Mouse (Mus musculus) MEL (cell line): Measurements from ENCODE around the gene Hcn2. TPM values are rescaled to one million over a fixed set of nuclear protein-coding genes. Genes with fewer than 3 reads are reported as not detected.

Source experiments
- DNase-seq: peaks from one replicate; pipeline ENCODE4 v3.0.0; 2011; ENCODE audit warnings: low read depth, low spot score
- H3K27ac ChIP-seq: 2 replicates; pipeline ENCODE4 v1.5.1; 2012; ENCODE audit warnings: low read depth, mild to moderate bottlenecking, control low read depth, low read length, moderate library complexity; ENCODE audit not compliant: control insufficient read depth
- H3K27me3 ChIP-seq, 2 experiments: fragments of 150-350 bp in 1 of 2; sonication (generic) in 1 of 2; 2 replicates each; pipeline ENCODE4 v1.6.1; 2012; ENCODE audit warnings: low read length in 2 of 2, mild to moderate bottlenecking in 2 of 2, improper control_type of control experiment in 1 of 2, moderate library complexity in 1 of 2; ENCODE audit not compliant: insufficient read depth in 2 of 2, control insufficient read depth in 1 of 2
- H3K36me3 ChIP-seq, 2 experiments: 2 replicates each; pipeline ENCODE4 v1.6.1; 2012 to 2014; ENCODE audit warnings: low read length in 2 of 2, improper control_type of control experiment in 1 of 2, inconsistent platforms in 1 of 2, mild to moderate bottlenecking in 1 of 2; ENCODE audit not compliant: insufficient read depth in 2 of 2, control insufficient read depth in 1 of 2
- H3K4me1 ChIP-seq, 2 experiments: fragments of 150-350 bp in 1 of 2; sonication (generic) in 1 of 2; 2 replicates each; pipeline ENCODE4 v1.6.1; 2012; ENCODE audit warnings: low read length in 2 of 2, improper control_type of control experiment in 1 of 2, mild to moderate bottlenecking in 1 of 2; ENCODE audit not compliant: insufficient read depth in 2 of 2, control insufficient read depth in 1 of 2
- H3K4me3 ChIP-seq, 2 experiments: fragments of 150-350 bp in 1 of 2; sonication (generic) in 1 of 2; 2 replicates each; pipeline ENCODE4 v1.5.1; 2012; ENCODE audit warnings: low read depth in 2 of 2, low read length in 2 of 2, mild to moderate bottlenecking in 2 of 2, moderate library complexity in 2 of 2, control low read depth in 1 of 2, improper control_type of control experiment in 1 of 2; ENCODE audit not compliant: control insufficient read depth in 1 of 2, insufficient read depth in 1 of 2
- H3K79me2 ChIP-seq: 2 replicates; pipeline ENCODE4 v1.6.1; 2012; ENCODE audit warnings: mild to moderate bottlenecking, low read length, moderate library complexity; ENCODE audit not compliant: control insufficient read depth, poor library complexity, insufficient read depth
- H3K9ac ChIP-seq: 2 replicates; pipeline ENCODE4 v1.6.1; 2012; ENCODE audit warnings: low read depth, mild to moderate bottlenecking, control low read depth, low read length, moderate library complexity; ENCODE audit not compliant: control insufficient read depth, poor library complexity, severe bottlenecking
- H3K9me3 ChIP-seq: fragments of 150-350 bp; sonication (generic); replicated peaks from 2 replicates; pipeline ENCODE4 v1.6.1; 2012; ENCODE audit warnings: mild to moderate bottlenecking, low read length, improper control_type of control experiment, moderate library complexity; ENCODE audit not compliant: insufficient read depth
- BHLHE40 ChIP-seq: IDR thresholded peaks from 2 replicates; pipeline ENCODE4 v1.6.1; 2012; ENCODE audit warnings: low read depth, mild to moderate bottlenecking, inconsistent platforms, low read length, improper control_type of control experiment, borderline replicate concordance
- CHD1 ChIP-seq: IDR thresholded peaks from 2 replicates; pipeline ENCODE4 v1.6.1; 2012; ENCODE audit warnings: low read depth, mild to moderate bottlenecking, inconsistent platforms, low read length, improper control_type of control experiment
- CHD2 ChIP-seq: IDR thresholded peaks from 2 replicates; pipeline ENCODE4 v1.6.1; 2011; ENCODE audit warnings: low read length, improper control_type of control experiment
- CTCF ChIP-seq, 3 experiments: IDR thresholded peaks in 2 of 3; conservative IDR thresholded peaks in 1 of 3; 2 replicates each; pipeline ENCODE4 v1.5.1; 2011 to 2012; ENCODE audit warnings: low read length in 3 of 3, low read depth in 2 of 3, mild to moderate bottlenecking in 2 of 3, improper control_type of control experiment in 1 of 3, inconsistent platforms in 1 of 3, mixed read lengths in 1 of 3, moderate library complexity in 1 of 3; ENCODE audit not compliant: control insufficient read depth in 1 of 3, insufficient read depth in 1 of 3, poor library complexity in 1 of 3, severe bottlenecking in 1 of 3
- E2F4 ChIP-seq: IDR thresholded peaks from 2 replicates; pipeline ENCODE4 v1.6.1; 2011; ENCODE audit warnings: low read depth, low read length, improper control_type of control experiment, borderline replicate concordance
- ELF1 ChIP-seq: IDR thresholded peaks from 2 replicates; pipeline ENCODE4 v1.6.1; 2014; ENCODE audit warnings: low read depth, mild to moderate bottlenecking, inconsistent platforms, low read length, improper control_type of control experiment, moderate library complexity
- EP300 ChIP-seq, 2 experiments: IDR thresholded peaks; 2 replicates each; pipeline ENCODE4 v1.6.1; 2011; ENCODE audit warnings: improper control_type of control experiment in 2 of 2, low read length in 2 of 2, low read depth in 1 of 2, mild to moderate bottlenecking in 1 of 2
- ETS1 ChIP-seq: IDR thresholded peaks from 2 replicates; pipeline ENCODE4 v1.6.1; 2012; ENCODE audit warnings: low read depth, mild to moderate bottlenecking, inconsistent platforms, low read length, improper control_type of control experiment, moderate library complexity
- GABPA ChIP-seq: IDR thresholded peaks from 2 replicates; pipeline ENCODE4 v1.6.1; 2012; ENCODE audit warnings: low read depth, mild to moderate bottlenecking, inconsistent platforms, low read length, improper control_type of control experiment, moderate library complexity
- GATA1 ChIP-seq: IDR thresholded peaks from 2 replicates; pipeline ENCODE4 v1.6.1; 2011; ENCODE audit warnings: low read depth, low read length, improper control_type of control experiment
- KAT2A ChIP-seq: conservative IDR thresholded peaks from 2 replicates; pipeline ENCODE4 v1.6.1; 2012; ENCODE audit warnings: low read depth, low read length, improper control_type of control experiment, inconsistent platforms
- MAFK ChIP-seq: IDR thresholded peaks from 2 replicates; pipeline ENCODE4 v1.6.1; 2011; ENCODE audit warnings: low read depth, mild to moderate bottlenecking, low read length, improper control_type of control experiment, borderline replicate concordance
- MAX ChIP-seq: IDR thresholded peaks from 2 replicates; pipeline ENCODE4 v1.6.1; 2011; ENCODE audit warnings: low read length, improper control_type of control experiment
- MAZ ChIP-seq: IDR thresholded peaks from 2 replicates; pipeline ENCODE4 v1.6.1; 2012; ENCODE audit warnings: low read depth, mild to moderate bottlenecking, inconsistent platforms, low read length, improper control_type of control experiment
- MEF2A ChIP-seq: IDR thresholded peaks from 2 replicates; pipeline ENCODE4 v1.6.1; 2014; ENCODE audit warnings: low read depth, mild to moderate bottlenecking, inconsistent platforms, low read length, improper control_type of control experiment; ENCODE audit not compliant: poor library complexity, insufficient replicate concordance, severe bottlenecking; ENCODE audit errors: extremely low read depth
- MYB ChIP-seq: IDR thresholded peaks from 2 replicates; pipeline ENCODE4 v1.6.1; 2011; ENCODE audit warnings: mild to moderate bottlenecking, low read depth, low read length, improper control_type of control experiment
- MYC ChIP-seq: IDR thresholded peaks from 2 replicates; pipeline ENCODE4 v1.6.1; 2011; ENCODE audit warnings: low read depth, mild to moderate bottlenecking, low read length, improper control_type of control experiment, moderate library complexity
- NELFE ChIP-seq: IDR thresholded peaks from 2 replicates; pipeline ENCODE4 v1.6.1; 2011; ENCODE audit warnings: low read depth, low read length, improper control_type of control experiment
- NRF1 ChIP-seq: IDR thresholded peaks from 2 replicates; pipeline ENCODE4 v1.6.1; 2014; ENCODE audit warnings: low read depth, mild to moderate bottlenecking, inconsistent platforms, low read length, improper control_type of control experiment, moderate library complexity; ENCODE audit not compliant: poor library complexity, insufficient read depth, severe bottlenecking
- POLR2AphosphoS2 ChIP-seq: IDR thresholded peaks from 2 replicates; pipeline ENCODE4 v1.6.1; 2011; ENCODE audit warnings: low read length, improper control_type of control experiment
- POLR2AphosphoS5 ChIP-seq: IDR thresholded peaks from 2 replicates; pipeline ENCODE4 v1.6.1; 2012; ENCODE audit warnings: low read depth, borderline replicate concordance, mild to moderate bottlenecking, inconsistent platforms, low read length, moderate library complexity, mixed read lengths
- RAD21 ChIP-seq: IDR thresholded peaks from 2 replicates; pipeline ENCODE4 v1.6.1; 2011; ENCODE audit warnings: mild to moderate bottlenecking, low read depth, low read length, improper control_type of control experiment
- RCOR1 ChIP-seq: IDR thresholded peaks from 2 replicates; pipeline ENCODE4 v1.6.1; 2012; ENCODE audit warnings: low read depth, mild to moderate bottlenecking, inconsistent platforms, low read length, improper control_type of control experiment
- SIN3A ChIP-seq: IDR thresholded peaks from 2 replicates; pipeline ENCODE4 v1.6.1; 2012; ENCODE audit warnings: low read length, improper control_type of control experiment, inconsistent platforms
- SMC3 ChIP-seq: IDR thresholded peaks from 2 replicates; pipeline ENCODE4 v1.6.1; 2011; ENCODE audit warnings: low read depth, low read length, improper control_type of control experiment
- TAL1 ChIP-seq: IDR thresholded peaks from 2 replicates; pipeline ENCODE4 v1.6.1; 2012; ENCODE audit warnings: mild to moderate bottlenecking, inconsistent platforms, low read length, moderate library complexity, mixed read lengths
- TBP ChIP-seq: IDR thresholded peaks from 2 replicates; pipeline ENCODE4 v1.8.0; 2011; ENCODE audit warnings: low read depth, low read length, improper control_type of control experiment
- TCF12 ChIP-seq: IDR thresholded peaks from 2 replicates; pipeline ENCODE4 v1.6.1; 2014; ENCODE audit warnings: low read depth, mild to moderate bottlenecking, inconsistent platforms, low read length, improper control_type of control experiment, moderate library complexity
- UBTF ChIP-seq: IDR thresholded peaks from 2 replicates; pipeline ENCODE4 v1.6.1; 2012; ENCODE audit warnings: low read depth, mild to moderate bottlenecking, inconsistent platforms, low read length, improper control_type of control experiment, moderate library complexity, borderline replicate concordance; ENCODE audit not compliant: insufficient read depth
- USF1 ChIP-seq: IDR thresholded peaks from 2 replicates; pipeline ENCODE4 v1.6.1; 2014; ENCODE audit warnings: low read depth, mild to moderate bottlenecking, inconsistent platforms, low read length, improper control_type of control experiment, moderate library complexity
- USF2 ChIP-seq, 2 experiments: IDR thresholded peaks; 2 replicates each; pipeline ENCODE4 v1.6.1; 2011 to 2012; ENCODE audit warnings: improper control_type of control experiment in 2 of 2, low read length in 2 of 2, borderline replicate concordance in 1 of 2, inconsistent platforms in 1 of 2, low read depth in 1 of 2, mild to moderate bottlenecking in 1 of 2; ENCODE audit not compliant: insufficient read depth in 1 of 2
- ZC3H11A ChIP-seq: IDR thresholded peaks from 2 replicates; pipeline ENCODE4 v1.6.1; 2012; ENCODE audit warnings: low read depth, mild to moderate bottlenecking, inconsistent platforms, low read length, improper control_type of control experiment
- ZKSCAN1 ChIP-seq: IDR thresholded peaks from 2 replicates; pipeline ENCODE4 v1.6.1; 2012; ENCODE audit warnings: low read depth, mild to moderate bottlenecking, inconsistent platforms, low read length, improper control_type of control experiment, moderate library complexity
- ZMIZ1 ChIP-seq: IDR thresholded peaks from 2 replicates; pipeline ENCODE4 v1.6.1; 2012; ENCODE audit warnings: low read depth, mild to moderate bottlenecking, inconsistent platforms, low read length, improper control_type of control experiment, moderate library complexity
- ZNF384 ChIP-seq: IDR thresholded peaks from 2 replicates; pipeline ENCODE4 v1.6.1; 2012; ENCODE audit warnings: low read depth, mild to moderate bottlenecking, inconsistent platforms, low read length, improper control_type of control experiment
- polyA plus RNA-seq, 2 experiments: library from polyadenylated mRNA; stranded (reverse) in 1 of 2; unstranded in 1 of 2; fragments of >175 nt in 1 of 2; fragments of >200 nt in 1 of 2; gene quantifications; 2 replicates each; pipeline versions ENCODE4 v1.2.1 to v1.2.4; 2012; ENCODE audit warnings: low replicate concordance in 2 of 2, low read depth in 1 of 2; ENCODE audit not compliant: insufficient read length in 2 of 2, insufficient read depth in 1 of 2, missing spikeins in 1 of 2
- total RNA-seq: library from RNA; depleted of rRNA; stranded (reverse); fragments of 300-350 nt; gene quantifications from 2 replicates; pipeline ENCODE4 v1.2.3, GENCODE M21; 2012

Hcn2 gene
- total and polyA plus RNA-seq, 3 experiments = 0.42 to 1.6 TPM; not detected in 1

DNA sequence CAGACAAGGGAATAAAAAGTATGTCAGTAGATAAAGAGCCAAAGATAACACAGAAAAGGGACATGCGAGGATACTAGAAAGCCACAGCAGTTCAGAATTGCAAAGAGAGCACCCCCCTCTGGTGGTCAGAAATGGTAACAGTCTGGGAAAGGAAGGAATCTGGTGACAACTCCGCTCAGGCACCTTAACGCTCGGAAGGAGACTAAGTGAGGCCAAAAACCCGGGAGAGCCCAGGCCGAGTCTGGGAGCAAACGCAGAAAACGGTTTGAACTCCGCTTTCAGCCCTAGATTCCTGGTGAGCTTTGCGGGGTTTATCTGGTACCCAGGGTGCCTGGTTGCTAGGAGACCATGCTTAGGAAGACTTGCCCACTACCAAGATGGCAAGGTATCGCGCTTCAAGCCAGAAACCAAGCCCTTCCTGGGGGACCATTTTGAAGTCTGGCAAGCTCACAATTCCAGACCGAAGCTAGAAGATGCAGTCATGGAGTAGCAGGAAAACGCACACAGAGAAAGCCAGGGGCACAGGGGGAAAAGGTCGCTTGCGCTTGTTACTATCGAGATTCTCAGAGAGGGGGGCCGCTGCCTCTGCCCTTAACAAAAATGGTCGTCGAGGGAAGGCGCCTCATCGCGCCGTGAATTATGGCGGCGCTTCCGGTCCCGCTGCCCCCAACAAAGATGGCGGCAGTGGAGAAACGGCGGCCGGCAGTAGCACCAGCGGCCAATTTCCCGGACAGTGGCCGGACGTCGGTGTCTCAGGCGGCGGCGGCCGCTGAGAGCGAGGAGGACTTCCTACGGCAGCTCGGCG is 47.5 kb upstream of the Hcn2 start, which contains the start of gene Tpgs1:
Gene Tpgs1 (plus strand): TSS at position 599 of the 805 bp plus-strand sequence.
- Histone ChIP-seq H3K9ac (peak within 1 kb of the TSS; percentile 85), H3K27me3 (no peaks in the 10 kb centered on the region), H3K4me1 (peaks cover 0 to 9% of the 10 kb centered on the region in 2 experiments; a peak in 3 of 4 replicates), H3K9me3 (no peaks in the 10 kb centered on the region), H3K4me3 (peak within 1 kb of the TSS; percentile 60 to 88), H3K36me3 (peaks cover 0 to 4% of the 10 kb centered on the region in 2 experiments; a peak in 1 of 4 replicates), H3K79me2 (peaks cover 11% of the 10 kb centered on the region), H3K27ac (peak within 1 kb of the TSS; percentile 62)
- DNase-seq = peak; percentile 96
- TF ChIP-seq ZC3H11A (peak; percentile 41), ETS1 (no peak), KAT2A (peak; percentile 90), GABPA (no peak), CHD2 (no peak; the same call in 1 of the 2 replicates), EP300 (IDR thresholded peaks at IDR 0.05; ENCODE audit: low read depth in 1 of 2, low read length in 2 of 2) (no peak; a peak in 2 of 4 replicates), MYC (no peak), TBP (no peak), MYB (no peak), GATA1 (peak; percentile 62), TCF12 (peak; percentile 56; the same call in 1 of the 2 replicates), E2F4 (peak; percentile 61; the same call in 1 of the 2 replicates), CHD1 (no peak), UBTF (no peak), BHLHE40 (0 out of 2 replicates have a peak, but pooled peaks have one; percentile 2), TAL1 (no peak), MAZ (peak; percentile 81; the same call in 1 of the 2 replicates), USF1 (no peak), MEF2A (no peak), ZNF384 (no peak), ELF1 (peak; percentile 70), RAD21 (peak; percentile 66), CTCF (IDR thresholded peaks at IDR 0.05 in 2 of 3, conservative IDR thresholded peaks at IDR 0.05 in 1 of 3; ENCODE audit: control insufficient read depth in 1 of 3, insufficient read depth in 1 of 3, low read depth in 2 of 3, low read length in 3 of 3, poor library complexity in 1 of 3, severe bottlenecking in 1 of 3) (peak; percentile 58 to 86 (median 85)), SIN3A (peak; percentile 50), POLR2AphosphoS5 (no peak), NELFE (peak; percentile 49; the same call in 1 of the 2 replicates), USF2 (IDR thresholded peaks at IDR 0.05; ENCODE audit: borderline replicate concordance in 1 of 2, insufficient read depth in 1 of 2, low read depth in 1 of 2, low read length in 2 of 2) (no peak), MAFK (no peak), ZMIZ1 (no peak), ZKSCAN1 (no peak), MAX (peak; percentile 11; the same call in 1 of the 2 replicates), RCOR1 (peak; percentile 95), POLR2AphosphoS2 (0 out of 2 replicates have a peak, but pooled peaks have one; percentile 45), SMC3 (peak; percentile 59), NRF1 (peak; percentile 71)
